Mouse (Mus musculus) midbrain, embryonic 10.5 days (tissue): ENCODE measurements around the gene Ehmt1. TPM values are rescaled to one million over a fixed set of nuclear protein-coding genes. Genes with fewer than 3 reads are reported as not detected.

Source experiments
- DNase-seq: peaks from one replicate; pipeline ENCODE4 v3.0.0-alpha.2; 2017; ENCODE audit warnings: low spot score
- H3K27ac ChIP-seq: fragments of 300-500 bp; sonication (generic); replicated peaks from 2 replicates; pipeline ENCODE4 v1.5.1; 2016; ENCODE audit warnings: mild to moderate bottlenecking
- H3K27me3 ChIP-seq: fragments of 300-500 bp; sonication (generic); 2 replicates; pipeline ENCODE4 v1.6.1; 2016; ENCODE audit warnings: low read depth, mild to moderate bottlenecking; ENCODE audit not compliant: poor library complexity, severe bottlenecking
- H3K36me3 ChIP-seq: fragments of 300-500 bp; sonication (generic); 2 replicates; pipeline ENCODE4 v1.6.1; 2016; ENCODE audit warnings: mild to moderate bottlenecking, moderate library complexity
- H3K4me1 ChIP-seq: fragments of 300-500 bp; sonication (generic); 2 replicates; pipeline ENCODE4 v1.6.1; 2016
- H3K4me3 ChIP-seq: fragments of 300-500 bp; sonication (generic); 2 replicates; pipeline ENCODE4 v1.5.1; 2016; ENCODE audit warnings: mild to moderate bottlenecking, moderate library complexity
- H3K9me3 ChIP-seq: fragments of 300-500 bp; sonication (generic); replicated peaks from 2 replicates; pipeline ENCODE4 v1.6.1; 2016; ENCODE audit warnings: mild to moderate bottlenecking
- WGBS: fragments of 180-500 bp; shearing (Covaris S2); methylation state at CpG from one replicate; pipeline ENCODE4 v1.1.7; 2016; 5-methylcytosine and 5-hydroxymethylcytosine counted together
- polyA plus RNA-seq: library from polyadenylated mRNA; unstranded; fragments of >200 nt; fragmentation: Nextera tagmentation; extraction: Ambion mirVana; gene quantifications from 2 replicates; pipeline ENCODE4 v1.2.1, GENCODE M21; 2016

The Ehmt1 gene
- polyA plus RNA-seq, 1 experiment from 2014 or later, result 137 TPM

DNA sequence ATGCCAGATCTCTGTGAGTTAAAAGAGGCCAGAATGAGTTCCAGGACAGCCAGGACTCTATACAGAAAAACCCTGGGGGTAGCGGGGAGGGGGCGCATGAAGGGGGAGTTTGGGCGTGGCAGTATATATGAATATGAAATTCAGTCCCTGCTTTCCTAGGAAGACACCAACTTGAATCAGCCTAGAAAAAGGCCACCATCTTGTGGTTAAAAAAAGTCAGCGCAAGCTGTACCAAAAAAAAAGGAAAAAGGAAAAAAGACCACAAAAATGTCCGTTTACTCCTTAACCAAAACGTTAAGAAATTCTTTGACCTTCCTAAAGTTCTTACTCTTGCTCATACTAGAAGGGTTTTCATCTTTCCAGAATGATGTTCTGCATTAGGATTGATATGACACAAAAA lies 16.4 kb downstream of the Ehmt1 start:
- H3K27ac ChIP-seq, result no peak overlapping the region
- no peaks in the 10 kb centered on the region for H3K27me3 ChIP-seq
- peaks cover 28% of the 10 kb centered on the region for H3K36me3 ChIP-seq
- peaks cover 26% of the 10 kb centered on the region for H3K4me1 ChIP-seq
- H3K4me3 ChIP-seq, result no peak overlapping the region
- 92% methylated on average over 6 of the region's 6 CpGs for WGBS
- DNase-seq, result no peak
- H3K9me3 ChIP-seq, result no peaks in the 10 kb centered on the region

GRCm38 (mm10) chr2:24901055-24901454 lies 18.4 kb downstream of the Ehmt1 start:
- no peak overlapping the region for H3K4me3 ChIP-seq
- H3K27ac ChIP-seq, result no peak overlapping the region
- no peak for DNase-seq
- no peaks in the 10 kb centered on the region for H3K27me3 ChIP-seq
- peaks cover 38% of the 10 kb centered on the region for H3K36me3 ChIP-seq
- peaks cover 15% of the 10 kb centered on the region for H3K4me1 ChIP-seq
- H3K9me3 ChIP-seq, result no peaks in the 10 kb centered on the region
- 93% methylated on average over 5 of the region's 5 CpGs for WGBS

DNA sequence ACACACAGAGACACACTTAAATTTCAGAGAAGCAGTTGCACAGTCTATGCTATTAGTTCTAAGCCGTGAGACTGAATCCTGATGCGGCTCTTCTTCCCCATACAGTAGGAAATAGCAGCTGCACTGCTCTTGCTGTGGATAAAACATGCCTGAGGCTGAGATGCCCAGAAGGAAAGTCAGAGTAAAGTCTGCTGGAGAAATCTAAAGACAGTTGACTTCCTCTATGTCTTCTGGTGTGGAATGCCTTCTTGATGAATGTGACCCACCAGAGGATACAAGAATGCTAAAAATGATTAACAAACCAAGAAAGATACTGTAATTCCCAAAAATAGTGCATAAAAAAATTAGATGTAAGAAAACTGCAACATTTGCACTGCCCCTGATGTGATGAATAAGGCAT lies 20.1 kb downstream of the Ehmt1 start:
- over 99% methylated on average over 2 of the region's 2 CpGs for WGBS
- no peak overlapping the region for H3K27ac ChIP-seq
- DNase-seq, result no peak

DNA sequence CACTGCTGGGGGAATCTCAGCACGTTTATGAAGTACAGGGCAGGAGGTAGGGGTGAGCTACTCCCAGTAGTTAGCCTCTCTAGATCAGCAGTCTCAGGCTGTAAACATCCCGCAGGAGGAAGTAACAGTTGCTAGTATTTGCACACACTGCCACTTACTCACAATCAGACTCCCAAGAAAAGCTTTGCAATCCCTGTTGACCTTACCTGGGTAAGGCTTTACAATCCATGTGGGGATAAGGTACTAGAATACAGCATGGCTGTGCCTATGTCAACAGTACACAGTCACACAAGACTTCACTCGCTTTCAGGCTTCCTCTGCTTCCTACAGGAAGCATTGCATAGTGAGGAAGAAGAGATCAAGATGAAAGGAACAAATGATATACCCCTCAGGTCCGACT lies 22.7 kb downstream of the Ehmt1 start:
- no peak for DNase-seq
- no peaks in the 10 kb centered on the region for H3K9me3 ChIP-seq
- no peak overlapping the region for H3K4me3 ChIP-seq
- H3K27ac ChIP-seq, result no peak overlapping the region
- H3K4me1 ChIP-seq, result no peaks in the 10 kb centered on the region
- WGBS, result 85% methylated on average over 4 of the region's 4 CpGs
- H3K36me3 ChIP-seq, result peaks cover 38% of the 10 kb centered on the region
- no peaks in the 10 kb centered on the region for H3K27me3 ChIP-seq

More for the DNA sequence above, 20.1 kb downstream of the Ehmt1 start:
- Histone ChIP-seq H3K4me1 (no peaks in the 10 kb centered on the region), H3K9me3 (no peaks in the 10 kb centered on the region), H3K4me3 (no peak overlapping the region), H3K36me3 (peaks cover 38% of the 10 kb centered on the region), H3K27me3 (no peaks in the 10 kb centered on the region)

- 100% methylated on average over 1 of the region's 1 CpGs for WGBS
- Histone ChIP-seq H3K9me3 (no peaks in the 10 kb centered on the region), H3K4me3 (no peak overlapping the region), H3K27ac (no peak overlapping the region), H3K36me3 (peaks cover 26% of the 10 kb centered on the region), H3K4me1 (no peaks in the 10 kb centered on the region), H3K27me3 (no peaks in the 10 kb centered on the region)
- DNase-seq, result no peak
Measured at GRCm38 (mm10) chr2:24894211-24894610, 25.2 kb downstream of the Ehmt1 start.

GRCm38 (mm10) chr2:24892318-24892717 lies 27.1 kb downstream of the Ehmt1 start:
- DNase-seq, result no peak
- no peak overlapping the region for H3K27ac ChIP-seq
- no peaks in the 10 kb centered on the region for H3K4me1 ChIP-seq
- H3K36me3 ChIP-seq, result peaks cover 17% of the 10 kb centered on the region
- H3K4me3 ChIP-seq, result no peak overlapping the region
- no peaks in the 10 kb centered on the region for H3K9me3 ChIP-seq
- no peaks in the 10 kb centered on the region for H3K27me3 ChIP-seq
- WGBS, result 90% methylated on average over 5 of the region's 5 CpGs

GRCm38 (mm10) chr2:24890541-24891447 lies 28.6 kb downstream of the Ehmt1 start:
- Histone ChIP-seq H3K4me3 (no peak overlapping the region), H3K9me3 (no peaks in the 10 kb centered on the region), H3K4me1 (no peaks in the 10 kb centered on the region), H3K27ac (no peak overlapping the region), H3K36me3 (peaks cover 28% of the 10 kb centered on the region), H3K27me3 (no peaks in the 10 kb centered on the region)
- no peak for DNase-seq
- WGBS, result 85% methylated on average over 6 of the region's 6 CpGs

DNA sequence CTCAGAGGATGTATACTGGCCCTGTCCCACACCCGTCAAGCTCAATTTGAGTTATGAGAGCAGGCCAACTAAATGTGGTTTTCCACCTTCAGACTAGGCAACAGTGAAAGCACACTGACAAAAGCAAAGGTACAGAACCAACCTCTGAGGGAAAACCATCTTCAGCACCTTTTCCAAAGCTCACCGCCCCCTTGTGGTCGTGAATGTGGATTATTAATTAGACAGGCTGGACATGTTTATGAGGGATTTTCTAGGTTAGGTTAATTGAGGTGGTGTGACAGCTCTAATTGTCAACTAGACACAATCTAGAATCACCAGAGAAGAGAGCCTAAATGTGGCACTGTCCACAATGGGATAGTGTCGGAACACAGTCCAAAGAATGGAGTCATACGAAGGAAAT lies 30.5 kb downstream of the Ehmt1 start:
- no peaks in the 10 kb centered on the region for H3K27me3 ChIP-seq
- H3K4me3 ChIP-seq, result no peak overlapping the region
- H3K36me3 ChIP-seq, result peaks cover 44% of the 10 kb centered on the region
- 87% methylated on average over 5 of the region's 5 CpGs for WGBS
- H3K9me3 ChIP-seq, result no peaks in the 10 kb centered on the region
- H3K4me1 ChIP-seq, result no peaks in the 10 kb centered on the region
- H3K27ac ChIP-seq, result no peak overlapping the region
- no peak for DNase-seq

DNA sequence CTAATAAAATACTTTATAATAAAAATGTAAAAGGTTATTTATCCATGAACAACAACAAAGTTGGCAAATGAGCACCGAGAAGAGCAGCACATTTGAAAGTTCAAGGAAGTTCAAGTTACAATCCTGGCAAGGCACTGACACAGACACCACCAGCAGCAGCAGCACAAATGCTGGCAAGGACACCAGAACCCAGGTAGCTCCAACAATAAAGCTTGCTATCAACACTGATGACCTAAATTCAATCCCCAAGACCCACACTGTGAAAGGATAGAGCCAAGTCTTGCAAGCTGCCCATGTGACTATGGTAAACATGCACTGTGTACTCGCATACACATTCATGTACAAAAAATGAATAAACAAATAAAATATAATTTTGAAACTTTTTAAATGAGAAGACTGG lies 38.7 kb downstream of the Ehmt1 start:
- H3K27me3 ChIP-seq, result no peaks in the 10 kb centered on the region
- H3K4me1 ChIP-seq, result no peaks in the 10 kb centered on the region
- H3K36me3 ChIP-seq, result peaks cover 80% of the 10 kb centered on the region
- H3K27ac ChIP-seq, result no peak overlapping the region
- H3K9me3 ChIP-seq, result no peaks in the 10 kb centered on the region
- H3K4me3 ChIP-seq, result no peak overlapping the region
- no peak for DNase-seq
- WGBS, result 95% methylated on average over 2 of the region's 2 CpGs

DNA sequence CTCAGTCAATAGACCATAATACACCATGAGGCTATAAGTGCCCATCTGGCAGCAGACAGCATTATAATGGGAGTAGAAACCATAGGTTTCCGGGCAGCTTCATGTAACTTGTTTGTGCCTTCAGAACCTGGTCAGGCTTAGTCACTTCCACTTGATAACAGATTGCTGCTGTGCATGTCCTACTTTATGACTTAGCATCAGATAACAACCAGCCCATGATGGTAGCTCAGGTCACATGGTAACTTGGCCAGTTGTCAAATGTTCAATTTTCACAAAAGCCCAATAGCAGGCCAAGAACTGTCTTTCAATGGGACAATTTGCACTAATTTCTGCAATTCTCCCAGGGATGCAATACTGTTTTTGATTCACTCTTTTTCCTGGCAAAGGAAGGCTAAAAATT lies 48.5 kb downstream of the Ehmt1 start:
- Histone ChIP-seq H3K27ac (no peak overlapping the region), H3K27me3 (no peaks in the 10 kb centered on the region), H3K4me1 (no peaks in the 10 kb centered on the region), H3K4me3 (no peak overlapping the region), H3K9me3 (no peaks in the 10 kb centered on the region), H3K36me3 (peaks cover 88% of the 10 kb centered on the region)
- WGBS, result 100% methylated on average over 1 of the region's 1 CpGs
- no peak for DNase-seq

GRCm38 (mm10) chr2:24863010-24863409 lies 56.4 kb downstream of the Ehmt1 start:
- 91% methylated on average over 8 of the region's 8 CpGs for WGBS
- H3K36me3 ChIP-seq, result peaks cover 94% of the 10 kb centered on the region
- no peaks in the 10 kb centered on the region for H3K4me1 ChIP-seq

GRCm38 (mm10) chr2:24852408-24852807 lies 67.0 kb downstream of the Ehmt1 start:
- no peaks in the 10 kb centered on the region for H3K4me1 ChIP-seq
- 84% methylated on average over 5 of the region's 5 CpGs for WGBS
- H3K9me3 ChIP-seq, result no peaks in the 10 kb centered on the region
- H3K27ac ChIP-seq, result no peak overlapping the region
- no peaks in the 10 kb centered on the region for H3K27me3 ChIP-seq
- no peak for DNase-seq
- H3K36me3 ChIP-seq, result peaks cover 98% of the 10 kb centered on the region
- H3K4me3 ChIP-seq, result no peak overlapping the region

More at GRCm38 (mm10) chr2:24863010-24863409, 56.4 kb downstream of the Ehmt1 start:
- Histone ChIP-seq H3K27me3 (no peaks in the 10 kb centered on the region), H3K4me3 (no peak overlapping the region), H3K9me3 (no peaks in the 10 kb centered on the region), H3K27ac (no peak overlapping the region)
- DNase-seq, result no peak

DNA sequence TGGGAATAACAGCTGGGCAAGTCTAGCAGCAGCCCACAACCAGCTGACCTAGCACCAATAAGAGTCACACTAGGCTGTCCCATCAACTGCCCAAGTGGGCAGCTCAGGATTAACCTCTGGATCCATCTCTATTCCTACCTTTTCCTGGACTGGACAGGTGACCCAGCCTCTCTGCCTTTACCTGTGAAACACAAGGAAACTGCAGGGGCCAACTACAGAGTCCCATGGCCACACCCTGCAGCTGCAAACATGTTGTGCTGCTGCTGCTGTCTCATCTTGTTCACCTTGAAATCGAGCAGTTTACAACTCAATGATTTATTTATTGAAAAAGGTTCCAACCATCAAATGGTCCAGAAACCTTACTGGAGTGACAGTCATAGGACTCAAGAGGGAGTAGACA lies 72.9 kb downstream of the Ehmt1 start:
- Histone ChIP-seq H3K27ac (no peak overlapping the region), H3K4me3 (no peak overlapping the region), H3K4me1 (no peaks in the 10 kb centered on the region), H3K9me3 (no peaks in the 10 kb centered on the region), H3K27me3 (no peaks in the 10 kb centered on the region), H3K36me3 (peaks cover 96% of the 10 kb centered on the region)
- WGBS, result 97% methylated on average over 1 of the region's 1 CpGs
- no peak for DNase-seq
